Mouse (Mus musculus): ENCODE measurements around the gene Pik3ap1. TPM values are rescaled to one million over a fixed set of nuclear protein-coding genes. Genes with fewer than 3 reads are reported as not detected.

Gene Pik3ap1
- polyA plus RNA-seq, 1 experiment = 0.16 TPM

DNA sequence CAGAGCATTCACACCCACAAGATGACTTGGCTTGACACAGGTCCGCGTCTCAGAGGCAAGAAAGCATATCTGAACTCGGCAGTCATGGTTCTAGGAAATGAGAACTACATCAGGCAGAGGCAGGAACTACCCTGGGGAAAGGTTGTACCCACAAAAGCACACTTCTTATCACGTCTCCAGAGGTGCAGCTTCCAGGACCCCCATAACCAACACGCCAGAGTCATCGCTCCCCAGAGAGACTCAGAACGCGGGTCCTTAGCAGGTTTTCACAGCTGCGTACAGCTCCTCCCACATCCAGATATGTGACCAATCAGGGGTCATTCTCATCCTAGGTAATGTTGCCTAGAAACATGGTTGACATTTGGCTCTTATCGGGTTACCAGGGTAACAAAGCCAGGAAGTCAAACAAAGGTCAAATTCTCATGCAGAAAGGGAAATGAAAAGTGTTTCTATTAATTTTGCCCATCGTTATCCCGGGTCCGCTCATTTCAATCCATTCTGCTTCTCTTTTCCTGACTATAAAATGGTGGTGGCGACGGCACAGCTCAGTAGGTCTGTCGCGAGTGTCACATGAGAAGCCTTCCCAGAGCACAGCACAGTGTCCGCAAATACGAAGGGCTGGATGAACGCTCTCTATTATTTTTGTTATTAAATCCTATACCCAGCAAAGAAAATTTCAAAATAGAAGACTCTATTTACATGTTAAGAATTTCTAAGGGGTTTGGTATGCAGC is 73.8 kb downstream of the Pik3ap1 start:
- H3K27me3 ChIP-seq (ENCODE audit: control insufficient read depth, insufficient read depth, low read length, poor library complexity, severe bottlenecking) = no peaks in the 10 kb centered on the region

DNA sequence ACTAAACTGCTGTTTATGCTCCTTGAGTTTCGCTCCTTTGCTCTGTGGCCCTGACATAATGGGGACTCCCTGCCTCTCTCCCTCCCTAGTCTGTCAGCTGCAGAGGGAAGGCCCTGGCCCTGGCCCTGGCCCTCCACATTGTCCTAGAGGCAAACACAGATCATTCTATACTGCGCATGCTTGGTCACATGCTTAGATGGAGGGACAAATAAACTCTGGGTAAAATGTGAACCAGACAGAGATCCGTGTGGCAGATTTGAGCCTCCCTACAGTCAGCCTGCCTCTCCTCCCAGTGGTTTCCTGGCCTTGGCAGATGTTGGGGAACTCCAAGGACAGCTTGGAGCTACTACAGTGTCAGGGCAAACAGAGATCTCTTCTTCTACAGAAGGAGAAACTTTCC is 81.0 kb downstream of the Pik3ap1 start:
- Histone ChIP-seq H3K27me3 (ENCODE audit: control insufficient read depth, insufficient read depth, low read length, poor library complexity, severe bottlenecking) (no peaks in the 10 kb centered on the region), H3K9me3 (replicated peaks; ENCODE audit: control insufficient read depth, insufficient read depth, low read length, poor library complexity, severe bottlenecking) (no peaks in the 10 kb centered on the region), H3K9ac (ENCODE audit: low read depth, poor library complexity, severe bottlenecking) (no peak overlapping the region), H3K27ac (ENCODE audit: insufficient read depth, low read length) (no peak overlapping the region), H3K36me3 (ENCODE audit: control insufficient read depth, insufficient read depth, low read length, poor library complexity, severe bottlenecking) (no peaks in the 10 kb centered on the region), H3K4me3 (ENCODE audit: low read depth, low read length) (no peak overlapping the region), H3K4me1 (ENCODE audit: control insufficient read depth, insufficient read depth, low read length) (no peaks in the 10 kb centered on the region)
- TF ChIP-seq CTCF (IDR thresholded peaks at IDR 0.05; ENCODE audit: low read depth, low read length) = no peak
- TF ChIP-seq EP300 (IDR thresholded peaks at IDR 0.05; ENCODE audit: insufficient read depth, low read depth, low read length) = no peak
- TF ChIP-seq POLR2A (IDR thresholded peaks at IDR 0.05; ENCODE audit: insufficient read depth, low read length) = no peak

More for the DNA sequence above, 73.8 kb downstream of the Pik3ap1 start:
- Histone ChIP-seq H3K4me3 (ENCODE audit: low read depth, low read length) (no peak overlapping the region), H3K4me1 (ENCODE audit: control insufficient read depth, insufficient read depth, low read length) (no peaks in the 10 kb centered on the region), H3K36me3 (ENCODE audit: control insufficient read depth, insufficient read depth, low read length, poor library complexity, severe bottlenecking) (no peaks in the 10 kb centered on the region), H3K9me3 (replicated peaks; ENCODE audit: control insufficient read depth, insufficient read depth, low read length, poor library complexity, severe bottlenecking) (no peaks in the 10 kb centered on the region), H3K9ac (ENCODE audit: low read depth, poor library complexity, severe bottlenecking) (no peak overlapping the region), H3K27ac (ENCODE audit: insufficient read depth, low read length) (no peak overlapping the region)
- TF ChIP-seq CTCF (IDR thresholded peaks at IDR 0.05; ENCODE audit: low read depth, low read length) (no peak), POLR2A (IDR thresholded peaks at IDR 0.05; ENCODE audit: insufficient read depth, low read length) (no peak)

DNA sequence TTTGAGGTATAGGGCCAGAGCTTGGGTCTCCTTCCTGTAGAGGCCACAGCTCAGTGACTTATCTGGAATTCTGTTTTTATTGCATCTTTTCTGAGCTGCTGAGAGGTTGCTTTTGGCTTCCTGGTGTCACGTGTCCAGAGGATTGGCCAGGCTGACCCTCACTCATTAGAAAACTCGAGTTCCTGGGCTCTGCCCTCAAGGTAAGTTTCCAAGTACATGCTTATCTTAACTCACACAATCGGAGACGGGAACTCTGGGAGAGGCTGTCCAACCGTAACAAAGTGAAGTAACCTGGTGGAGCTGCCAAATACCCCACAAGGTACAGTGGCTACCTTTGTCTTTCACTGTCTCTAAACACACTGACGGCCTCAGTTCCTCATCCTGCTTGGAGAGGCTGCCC is 81.5 kb downstream of the Pik3ap1 start:
- H3K36me3 ChIP-seq (ENCODE audit: control insufficient read depth, insufficient read depth, low read length, poor library complexity, severe bottlenecking) = no peaks in the 10 kb centered on the region
- H3K27ac ChIP-seq (ENCODE audit: insufficient read depth, low read length) = no peak overlapping the region
- no peak overlapping the region for H3K4me3 ChIP-seq (ENCODE audit: low read depth, low read length)
- H3K27me3 ChIP-seq (ENCODE audit: control insufficient read depth, insufficient read depth, low read length, poor library complexity, severe bottlenecking) = no peaks in the 10 kb centered on the region
- H3K9ac ChIP-seq (ENCODE audit: low read depth, poor library complexity, severe bottlenecking) = no peak overlapping the region
- no peaks in the 10 kb centered on the region for H3K4me1 ChIP-seq (ENCODE audit: control insufficient read depth, insufficient read depth, low read length)
- no peaks in the 10 kb centered on the region for H3K9me3 ChIP-seq (replicated peaks; ENCODE audit: control insufficient read depth, insufficient read depth, low read length, poor library complexity, severe bottlenecking)
- TF ChIP-seq POLR2A (IDR thresholded peaks at IDR 0.05; ENCODE audit: insufficient read depth, low read length) (no peak), EP300 (IDR thresholded peaks at IDR 0.05; ENCODE audit: insufficient read depth, low read depth, low read length) (no peak), CTCF (IDR thresholded peaks at IDR 0.05; ENCODE audit: low read depth, low read length) (no peak)

DNA sequence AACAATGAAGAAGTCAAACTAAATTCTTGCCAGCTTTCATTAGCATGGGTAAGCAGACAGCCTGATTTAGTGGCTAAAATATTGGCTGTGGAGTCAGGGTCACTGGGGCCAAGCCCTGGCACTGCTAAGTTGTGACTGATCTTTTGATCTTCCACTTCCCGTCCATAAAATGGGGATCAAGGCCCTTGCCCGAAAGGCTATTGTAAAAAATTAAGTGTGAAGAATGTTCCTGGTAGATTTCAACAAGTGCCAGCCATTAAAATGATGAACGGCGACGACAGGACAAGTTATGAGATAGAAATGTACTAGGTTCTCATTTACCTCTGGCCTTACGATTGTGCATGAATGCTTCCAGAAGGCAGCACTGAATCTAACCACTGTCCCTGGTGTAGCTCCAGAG is 83.0 kb downstream of the Pik3ap1 start:
- Histone ChIP-seq H3K4me1 (ENCODE audit: control insufficient read depth, insufficient read depth, low read length) (no peaks in the 10 kb centered on the region), H3K27me3 (ENCODE audit: control insufficient read depth, insufficient read depth, low read length, poor library complexity, severe bottlenecking) (no peaks in the 10 kb centered on the region), H3K4me3 (ENCODE audit: low read depth, low read length) (no peak overlapping the region), H3K9me3 (replicated peaks; ENCODE audit: control insufficient read depth, insufficient read depth, low read length, poor library complexity, severe bottlenecking) (peaks cover 4% of the 10 kb centered on the region; the same call in 1 of the 2 replicates), H3K36me3 (ENCODE audit: control insufficient read depth, insufficient read depth, low read length, poor library complexity, severe bottlenecking) (no peaks in the 10 kb centered on the region), H3K27ac (ENCODE audit: insufficient read depth, low read length) (no peak overlapping the region), H3K9ac (ENCODE audit: low read depth, poor library complexity, severe bottlenecking) (no peak overlapping the region)
- TF ChIP-seq EP300 (IDR thresholded peaks at IDR 0.05; ENCODE audit: insufficient read depth, low read depth, low read length) (no peak), POLR2A (IDR thresholded peaks at IDR 0.05; ENCODE audit: insufficient read depth, low read length) (no peak)

DNA sequence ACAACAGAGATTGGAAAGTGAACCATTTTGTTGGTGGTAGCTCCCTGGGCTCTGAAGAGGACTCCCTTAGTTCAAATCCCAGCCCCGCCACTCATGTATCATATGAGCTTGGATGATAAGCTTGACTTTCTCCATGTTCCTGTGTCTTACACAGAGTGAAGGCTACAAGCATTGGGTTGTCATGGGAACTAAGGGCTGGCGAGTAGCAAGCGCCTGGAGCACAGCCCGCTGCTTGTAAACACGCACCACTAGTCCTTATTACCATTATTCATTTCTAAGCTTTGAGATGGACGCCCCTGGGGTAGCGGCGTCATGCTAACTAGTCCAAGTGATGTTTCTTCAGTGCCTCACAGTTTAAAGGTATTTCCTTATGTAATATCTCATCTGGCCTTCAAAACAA is 85.5 kb downstream of the Pik3ap1 start:
- Histone ChIP-seq H3K9me3 (replicated peaks; ENCODE audit: control insufficient read depth, insufficient read depth, low read length, poor library complexity, severe bottlenecking) (peaks cover 4% of the 10 kb centered on the region; the same call in 1 of the 2 replicates), H3K27me3 (ENCODE audit: control insufficient read depth, insufficient read depth, low read length, poor library complexity, severe bottlenecking) (no peaks in the 10 kb centered on the region), H3K4me1 (ENCODE audit: control insufficient read depth, insufficient read depth, low read length) (no peaks in the 10 kb centered on the region), H3K4me3 (ENCODE audit: low read depth, low read length) (no peak overlapping the region), H3K9ac (ENCODE audit: low read depth, poor library complexity, severe bottlenecking) (no peak overlapping the region), H3K36me3 (ENCODE audit: control insufficient read depth, insufficient read depth, low read length, poor library complexity, severe bottlenecking) (no peaks in the 10 kb centered on the region), H3K27ac (ENCODE audit: insufficient read depth, low read length) (no peak overlapping the region)
- TF ChIP-seq CTCF (IDR thresholded peaks at IDR 0.05; ENCODE audit: low read depth, low read length) = no peak
- no peak for TF ChIP-seq EP300 (IDR thresholded peaks at IDR 0.05; ENCODE audit: insufficient read depth, low read depth, low read length)
- no peak for TF ChIP-seq POLR2A (IDR thresholded peaks at IDR 0.05; ENCODE audit: insufficient read depth, low read length)

DNA sequence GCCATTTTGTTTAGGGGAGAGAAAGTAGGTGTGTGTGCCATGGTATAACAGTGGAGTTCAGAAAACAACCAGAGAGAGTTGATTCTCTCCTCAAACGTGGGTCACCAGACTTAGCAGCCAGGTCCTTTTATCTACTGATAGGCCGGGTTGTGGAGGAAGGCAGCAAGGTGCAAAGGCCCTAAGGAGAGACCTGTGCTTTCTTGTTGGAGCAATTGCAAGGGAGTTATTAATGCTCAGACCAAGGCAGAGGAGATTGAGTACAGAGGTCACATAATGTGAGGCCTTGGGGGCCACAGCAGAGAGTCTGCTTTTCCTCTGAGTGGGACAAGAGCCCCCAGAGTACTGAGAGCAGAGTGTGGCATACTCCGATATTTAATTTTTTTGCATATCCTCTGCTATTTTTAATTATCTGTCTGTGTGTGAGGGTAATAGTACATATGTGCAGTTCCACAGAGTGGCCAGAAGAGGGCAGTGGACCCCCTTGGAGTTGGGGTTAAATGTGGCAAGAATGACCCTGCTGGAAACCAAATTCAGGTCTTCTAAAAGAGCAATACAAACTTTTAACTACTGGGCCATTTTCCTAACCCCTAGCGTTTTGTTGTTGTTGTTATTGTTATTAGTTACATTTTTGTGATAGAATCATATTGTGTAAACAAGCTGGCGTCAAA is 93.8 kb downstream of the Pik3ap1 start:
- no peak overlapping the region for H3K27ac ChIP-seq (ENCODE audit: insufficient read depth, low read length)
- TF ChIP-seq POLR2A (IDR thresholded peaks at IDR 0.05; ENCODE audit: insufficient read depth, low read length) = no peak
- no peak for TF ChIP-seq EP300 (IDR thresholded peaks at IDR 0.05; ENCODE audit: insufficient read depth, low read depth, low read length)
- peak; percentile 54 for TF ChIP-seq CTCF (IDR thresholded peaks at IDR 0.05; ENCODE audit: low read depth, low read length)
- H3K36me3 ChIP-seq (ENCODE audit: control insufficient read depth, insufficient read depth, low read length, poor library complexity, severe bottlenecking) = no peaks in the 10 kb centered on the region
- no peaks in the 10 kb centered on the region for H3K27me3 ChIP-seq (ENCODE audit: control insufficient read depth, insufficient read depth, low read length, poor library complexity, severe bottlenecking)
- no peaks in the 10 kb centered on the region for H3K4me1 ChIP-seq (ENCODE audit: control insufficient read depth, insufficient read depth, low read length)
- H3K9ac ChIP-seq (ENCODE audit: low read depth, poor library complexity, severe bottlenecking) = no peak overlapping the region
- no peak overlapping the region for H3K4me3 ChIP-seq (ENCODE audit: low read depth, low read length)
- no peaks in the 10 kb centered on the region for H3K9me3 ChIP-seq (replicated peaks; ENCODE audit: control insufficient read depth, insufficient read depth, low read length, poor library complexity, severe bottlenecking)

Data from ES-Bruce4 (cell line).